In the genomic region with DNA sequence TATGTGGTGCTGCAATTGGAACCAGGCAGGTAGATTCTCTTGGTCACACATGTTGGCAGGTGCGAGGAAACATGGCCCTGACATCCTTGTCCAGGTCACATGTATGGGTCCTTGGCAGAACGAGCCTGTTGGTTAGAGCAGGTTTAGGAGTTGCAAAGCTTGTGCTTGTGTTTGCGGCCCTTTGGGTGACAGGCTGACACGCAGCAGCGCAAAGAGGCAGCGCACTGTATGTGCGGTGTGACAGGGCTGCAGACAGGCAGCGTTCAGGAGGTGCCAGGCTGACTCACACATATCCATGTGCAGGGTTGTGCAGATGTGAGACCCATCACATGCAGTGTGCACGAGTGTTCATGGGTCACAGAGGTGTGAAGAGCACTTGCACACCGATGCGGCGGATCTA, we compare ENCODE assay signal across 8 mouse cellular contexts. TPM values are rescaled to one million over a fixed set of nuclear protein-coding genes. Genes with fewer than 3 reads are reported as not detected.
DNase-seq lines count a peak whose midpoint lies in the region; ATAC-seq and TF ChIP-seq lines count a peak whose summit lies in the region.
"Had no signal": no experiment of that assay in that cellular context is flagged by ENCODE, and none has a peak within 500 bp of the region (broad histone marks: within the 10 kb centered on the region; RNA-seq: fewer than 3 reads in every experiment).

No protein-coding gene starts in this region.

- peak overlapping the region; percentile 86 for H3K4me2 ChIP-seq in liver, embryonic 11.5 days
- H3K4me2 ChIP-seq in hindbrain, embryonic 15.5 days: peak overlapping the region; percentile 91
- peak overlapping the region; percentile 91 for H3K4me2 ChIP-seq in myocyte (ENCODE audit: low read depth)

- no peak overlapping the region for H3K9ac ChIP-seq in liver, embryonic 11.5 days (ENCODE audit: low read depth, low read length)
- peak overlapping the region; percentile 92 for H3K9ac ChIP-seq in hindbrain, embryonic 15.5 days

- peak overlapping the region; percentile 54; the same call in 1 of the 2 replicates for H3K4me3 ChIP-seq in liver, embryonic 11.5 days (ENCODE audit: low read depth, low read length)
- H3K4me3 ChIP-seq in embryonic facial prominence, embryonic 10.5 days: peak overlapping the region; percentile 69
- H3K4me3 ChIP-seq in hindbrain, embryonic 15.5 days: peak overlapping the region; percentile 79
- peak overlapping the region; percentile 10 for H3K4me3 ChIP-seq in myocyte

- H3K9me3 ChIP-seq in liver, embryonic 11.5 days (ENCODE audit: control insufficient read depth, low read length): no peaks in the 10 kb centered on the region
- no peaks in the 10 kb centered on the region for H3K9me3 ChIP-seq in embryonic facial prominence, embryonic 10.5 days
- no peaks in the 10 kb centered on the region for H3K9me3 ChIP-seq in hindbrain, embryonic 15.5 days

- peaks cover 40% of the 10 kb centered on the region for H3K27me3 ChIP-seq in liver, embryonic 11.5 days (replicated peaks; ENCODE audit: control insufficient read depth, insufficient read depth, low read length)
- peaks cover 86% of the 10 kb centered on the region for H3K27me3 ChIP-seq in embryonic facial prominence, embryonic 10.5 days (replicated peaks; ENCODE audit: low read depth, poor library complexity, severe bottlenecking)
- H3K27me3 ChIP-seq in hindbrain, embryonic 15.5 days: no peaks in the 10 kb centered on the region
- H3K27me3 ChIP-seq in myocyte (ENCODE audit: control insufficient read depth, insufficient read depth, insufficient read length): peaks cover 23% of the 10 kb centered on the region

- WGBS in liver, embryonic 11.5 days: 42% methylated on average over 12 of the region's 12 CpGs
- WGBS in embryonic facial prominence, embryonic 10.5 days: 51% methylated on average over 12 of the region's 12 CpGs
- 26% methylated on average over 12 of the region's 12 CpGs for WGBS in hindbrain, embryonic 15.5 days

- no peaks in the 10 kb centered on the region for H3K79me2 ChIP-seq in myocyte (ENCODE audit: control insufficient read depth, insufficient read depth)

- H3K27ac ChIP-seq in liver, embryonic 11.5 days (ENCODE audit: low read depth, low read length): no peak overlapping the region
- no peak overlapping the region for H3K27ac ChIP-seq in embryonic facial prominence, embryonic 10.5 days (replicated peaks)
- H3K27ac ChIP-seq in hindbrain, embryonic 15.5 days (replicated peaks): peak overlapping the region; percentile 91

- TF ChIP-seq POLR2A in myocyte (IDR thresholded peaks at IDR 0.05; ENCODE audit: insufficient read length, low read depth): no peak

- H3ac ChIP-seq in myocyte (ENCODE audit: control insufficient read depth, insufficient read length): no peak overlapping the region

- no peaks in the 10 kb centered on the region for H3K36me3 ChIP-seq in liver, embryonic 11.5 days (ENCODE audit: control insufficient read depth, insufficient read depth, low read length)
- H3K36me3 ChIP-seq in embryonic facial prominence, embryonic 10.5 days (replicated peaks): no peaks in the 10 kb centered on the region
- no peaks in the 10 kb centered on the region for H3K36me3 ChIP-seq in hindbrain, embryonic 15.5 days
- no peaks in the 10 kb centered on the region for H3K36me3 ChIP-seq in myocyte (ENCODE audit: control insufficient read depth, insufficient read depth)

- no peaks in the 10 kb centered on the region for H3K4me1 ChIP-seq in liver, embryonic 11.5 days (replicated peaks; ENCODE audit: control insufficient read depth, insufficient read depth, low read length)
- peaks cover 29% of the 10 kb centered on the region for H3K4me1 ChIP-seq in embryonic facial prominence, embryonic 10.5 days
- peaks cover 56% of the 10 kb centered on the region for H3K4me1 ChIP-seq in hindbrain, embryonic 15.5 days (replicated peaks)

- no peak for ATAC-seq in liver, embryonic 11.5 days (replicated peaks; ENCODE audit: low FRiP score)
- ATAC-seq in hindbrain, embryonic 15.5 days (ENCODE audit: low FRiP score, low read depth): peak; percentile 50; the same call in 1 of the 2 replicates

- no peak for DNase-seq in liver, embryonic 11.5 days (ENCODE audit: low spot score)
- DNase-seq in liver: no peak
- peak; percentile 13 for DNase-seq in embryonic facial prominence, embryonic 10.5 days (ENCODE audit: low spot score)
- no peak for DNase-seq in adrenal gland, adult 18-20 months (ENCODE audit: low spot score in 2 of 2)
- DNase-seq in lung, postnatal 25 days (ENCODE audit: low spot score): no peak

TF ChIP-seq in myocyte, 11 proteins besides CTCF, POLR2A, EP300 and RAD21:
- no peak for TF ChIP-seq MAX (IDR thresholded peaks at IDR 0.05; ENCODE audit: low read depth)
- no peak for TF ChIP-seq TCF12 (IDR thresholded peaks at IDR 0.05; ENCODE audit: insufficient read depth, poor library complexity, severe bottlenecking)
- TF ChIP-seq POLR2AphosphoS2 (IDR thresholded peaks at IDR 0.05; ENCODE audit: insufficient read length, low read depth): no peak
- no peak for TF ChIP-seq TCF3 (IDR thresholded peaks at IDR 0.05; ENCODE audit: insufficient read length, low read depth)
- TF ChIP-seq MYOD1 (IDR thresholded peaks at IDR 0.05; ENCODE audit: control insufficient read depth in 1 of 3, insufficient read length in 2 of 3, low read depth in 2 of 3): no peak
- TF ChIP-seq SRF (IDR thresholded peaks at IDR 0.05; ENCODE audit: control insufficient read depth, insufficient read length, low read depth): no peak
- TF ChIP-seq USF1 (IDR thresholded peaks at IDR 0.05; ENCODE audit: low read depth): no peak
- TF ChIP-seq E2F4 (IDR thresholded peaks at IDR 0.05; ENCODE audit: insufficient read depth): no peak
TF ChIP-seq in myocyte: peak in this region for 0.

RNA-seq across cellular contexts. Expression of a gene that starts 0.8 kb away (rescaled TPM):
- 0.87 and 1.1 TPM in 2 replicates for polyA plus RNA-seq in liver, embryonic 11.5 days (2014; fragmentation: Nextera tagmentation; extraction: Ambion mirVana)
- 6.0 and 10.4 TPM in 2 replicates for polyA plus RNA-seq in embryonic facial prominence, embryonic 10.5 days (2016; fragmentation: Nextera tagmentation; extraction: Ambion mirVana)
- 79.4 and 94.9 TPM in 2 replicates for polyA plus RNA-seq in hindbrain, embryonic 15.5 days (2015; fragmentation: Nextera tagmentation; extraction: Ambion mirVana)
- 0.83 TPM for polyA plus RNA-seq in myocyte (2012; fragmentation: generic; extraction: Trizol)
- total RNA-seq in adrenal gland, adult 18-20 months (2021): 1 to 10 TPM; 5.1 to 8.6 TPM

RNA-seq across cellular contexts. Expression of a gene that starts 34.1 kb away (rescaled TPM):
- polyA plus RNA-seq in liver, embryonic 11.5 days (2014; fragmentation: Nextera tagmentation; extraction: Ambion mirVana): 2.1 and 2.6 TPM in 2 replicates
- polyA plus RNA-seq in embryonic facial prominence, embryonic 10.5 days (2016; fragmentation: Nextera tagmentation; extraction: Ambion mirVana): 14.3 and 16.4 TPM in 2 replicates
- polyA plus RNA-seq in hindbrain, embryonic 15.5 days (2015; fragmentation: Nextera tagmentation; extraction: Ambion mirVana): 138 and 148 TPM in 2 replicates
- polyA plus RNA-seq in myocyte (2012; fragmentation: generic; extraction: Trizol): not detected
- 10 to 100 TPM; 18.1 to 19.8 TPM for total RNA-seq in adrenal gland, adult 18-20 months (2021)

RNA-seq across cellular contexts. Expression of a gene that starts 50.1 kb away (rescaled TPM):
- polyA plus RNA-seq in liver, embryonic 11.5 days (2014; fragmentation: Nextera tagmentation; extraction: Ambion mirVana): 11.2 and 12.7 TPM in 2 replicates
- polyA plus RNA-seq in embryonic facial prominence, embryonic 10.5 days (2016; fragmentation: Nextera tagmentation; extraction: Ambion mirVana): 1.1 and 1.3 TPM in 2 replicates
- polyA plus RNA-seq in hindbrain, embryonic 15.5 days (2015; fragmentation: Nextera tagmentation; extraction: Ambion mirVana): 1.9 and 2.0 TPM in 2 replicates
- 0.90 TPM for polyA plus RNA-seq in myocyte (2012; fragmentation: generic; extraction: Trizol)
- total RNA-seq in adrenal gland, adult 18-20 months (2021): 1 to 10 TPM; 5.5 to 8.7 TPM

RNA-seq across cellular contexts. Expression of a gene that starts 55.4 kb away (rescaled TPM):
- not detected in 2 replicates for polyA plus RNA-seq in liver, embryonic 11.5 days (2014; fragmentation: Nextera tagmentation; extraction: Ambion mirVana)
- not detected in 2 replicates for polyA plus RNA-seq in embryonic facial prominence, embryonic 10.5 days (2016; fragmentation: Nextera tagmentation; extraction: Ambion mirVana)
- 0.30 and 0.64 TPM in 2 replicates for polyA plus RNA-seq in hindbrain, embryonic 15.5 days (2015; fragmentation: Nextera tagmentation; extraction: Ambion mirVana)
- not detected for polyA plus RNA-seq in myocyte (2012; fragmentation: generic; extraction: Trizol)
- not detected for total RNA-seq in adrenal gland, adult 18-20 months (2021)
- polyA plus RNA-seq: liver, embryonic 16.5 days had no signal

Comparison
In these comparisons a context has a peak if more than half of its experiments do, and no peak if none do; other contexts are left out.
1. H3K4me3 ChIP-seq: peak in every context shown above with its lines; median percentile 79 in hindbrain, embryonic 15.5 days; 69 in embryonic facial prominence, embryonic 10.5 days; 54 in liver, embryonic 11.5 days; 10 in myocyte.